Mouse (Mus musculus) MN1 (cell line): ENCODE data around the gene Phactr1.
"Not testable (repeated sequence)": the region's sequence is repeated elsewhere in the genome, so short reads cannot be mapped to it uniquely, and the experiment has no call there.

Source experiments
- DNase-seq: peaks from one replicate; pipeline ENCODE4 v3.0.0-alpha.2; 2016; ENCODE audit warnings: low spot score

The Phactr1 gene

DNA sequence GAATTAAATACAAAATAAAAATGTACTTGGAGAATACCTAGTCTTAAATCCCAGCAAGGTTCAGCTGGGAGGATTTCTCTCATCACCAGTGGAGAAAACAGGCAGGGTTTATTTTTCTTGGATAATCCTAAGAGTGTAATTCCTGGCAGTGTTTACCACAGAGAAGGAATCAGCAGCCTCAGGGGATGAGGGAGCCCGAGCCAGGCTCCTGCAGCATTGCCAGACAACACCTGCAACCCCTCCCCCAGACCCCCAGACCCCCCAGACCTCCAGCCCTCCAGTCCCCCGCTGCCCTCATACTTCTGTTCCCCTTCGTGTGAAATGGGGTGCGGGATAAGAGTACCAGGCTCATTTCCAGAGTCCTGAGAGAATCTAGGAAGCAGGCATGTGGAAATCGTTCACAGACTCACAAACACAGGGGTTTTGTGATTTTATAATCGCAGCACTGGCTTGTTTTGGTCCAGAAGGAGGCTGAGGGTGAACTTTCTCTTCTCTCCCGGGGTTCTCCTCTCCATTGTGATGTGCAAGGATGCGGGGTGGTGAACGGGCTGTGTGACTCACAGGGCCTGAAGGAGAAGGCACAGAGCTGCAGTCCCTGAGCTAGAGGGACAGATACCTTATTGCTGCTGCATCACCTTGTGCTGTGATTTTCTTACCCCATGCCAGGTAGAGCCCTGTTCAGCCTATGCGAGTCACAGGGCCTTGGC lies 249.3 kb downstream of the Phactr1 start:
- DNase-seq, result no peak

DNA sequence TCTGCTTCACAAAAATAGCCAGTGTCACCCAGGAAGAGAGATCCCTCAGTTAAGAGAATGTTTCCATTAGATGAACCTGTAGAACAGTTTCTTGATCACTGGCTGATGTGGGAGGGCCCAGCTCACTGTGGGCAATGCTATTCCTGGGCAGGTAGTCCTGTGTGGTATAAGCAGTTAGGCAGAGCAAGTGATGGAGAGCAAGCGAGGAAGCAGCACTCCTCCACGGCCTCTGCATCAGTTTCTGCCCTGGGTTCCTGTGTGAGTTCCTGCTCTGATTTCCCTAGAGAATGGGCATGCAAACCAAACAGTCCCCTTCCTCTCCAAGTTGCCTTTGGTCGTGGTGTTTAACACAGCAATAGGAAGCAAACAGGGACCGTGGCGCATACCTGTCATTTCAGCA lies 251.6 kb downstream of the Phactr1 start:
- DNase-seq, result no peak

DNA sequence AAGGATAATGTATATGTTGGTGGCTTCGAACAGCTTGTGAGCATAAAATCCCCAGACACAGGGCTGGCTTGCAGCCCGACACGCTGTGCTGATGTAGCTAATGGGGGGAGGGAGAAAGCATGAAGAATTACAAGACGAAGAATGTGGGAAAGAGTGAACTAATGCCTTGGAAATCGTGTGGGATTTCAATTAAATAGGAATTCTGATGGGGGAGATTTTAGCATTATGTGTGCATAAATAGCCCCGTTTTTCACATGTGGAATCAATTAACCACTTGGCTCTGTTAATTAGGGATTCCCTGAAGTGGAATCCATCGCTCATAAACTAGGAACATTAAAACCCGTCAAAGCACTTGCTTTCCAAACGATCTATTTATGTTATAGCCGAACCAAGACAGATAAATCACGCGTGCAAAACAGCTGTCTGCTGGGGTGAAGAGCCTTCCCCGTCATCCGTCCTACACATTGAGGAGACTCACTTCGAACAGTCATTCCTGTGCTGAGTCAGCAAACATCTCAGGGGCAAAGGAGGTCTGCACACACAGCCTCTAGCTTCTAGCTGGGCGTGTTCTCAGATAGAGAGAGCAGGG lies 254.2 kb downstream of the Phactr1 start:
- no peak for DNase-seq

DNA sequence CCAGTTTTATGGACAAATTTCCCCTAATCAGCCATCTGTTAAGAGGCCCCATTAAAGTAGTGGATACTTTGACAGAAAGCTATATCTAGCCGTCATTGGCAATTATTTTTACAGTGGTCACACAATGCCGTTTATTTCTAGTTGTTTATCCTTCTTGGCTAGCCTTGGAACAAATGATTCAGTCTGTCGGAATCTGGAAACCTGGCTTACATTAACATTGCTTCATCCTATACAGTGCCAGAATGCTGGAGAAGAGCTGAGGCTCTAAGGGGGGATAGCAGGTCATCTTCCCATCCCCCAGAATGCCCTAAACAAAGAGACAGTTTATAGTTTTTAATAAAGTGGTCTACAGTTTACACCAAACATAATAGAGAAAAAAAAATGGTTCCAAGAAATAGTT lies 257.4 kb downstream of the Phactr1 start:
- no peak for DNase-seq

DNA sequence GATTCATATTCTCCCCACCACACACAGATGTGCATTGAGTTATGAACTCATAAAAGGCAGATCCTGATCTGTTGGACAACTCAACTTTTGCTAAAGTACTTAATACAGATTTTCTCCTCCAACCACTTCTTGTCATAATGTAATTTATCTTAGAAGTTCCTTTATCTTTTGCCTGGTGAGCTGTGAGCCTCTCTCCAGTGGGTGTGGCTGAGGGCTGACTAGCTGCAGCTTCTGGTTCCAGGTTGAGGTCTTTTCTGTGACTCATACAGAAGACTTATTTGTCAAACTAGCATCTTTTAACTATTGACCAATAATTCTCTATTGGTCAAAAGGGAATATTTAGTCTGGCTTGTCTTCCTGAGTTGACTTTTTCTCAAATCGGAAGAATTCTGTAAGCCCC lies 257.9 kb downstream of the Phactr1 start:
- DNase-seq, result no peak

DNA sequence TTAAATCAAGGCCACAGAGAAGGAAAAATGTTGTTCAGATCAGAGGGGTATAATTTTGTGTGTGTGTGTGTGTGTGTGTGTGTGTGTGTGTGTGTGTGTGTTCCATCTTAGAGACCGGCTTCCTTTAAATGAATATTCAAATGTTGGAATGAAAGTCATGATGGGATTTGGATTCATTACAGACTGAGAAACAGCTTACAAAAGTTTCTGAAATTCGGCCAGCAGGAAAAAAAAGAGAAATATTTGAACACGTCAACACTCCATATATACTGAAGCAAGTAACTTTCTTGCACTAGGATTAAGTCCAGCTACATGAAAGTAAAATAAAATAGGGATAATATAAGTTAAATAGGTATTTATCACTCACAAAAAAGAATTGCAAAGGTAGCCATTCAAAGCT lies 259.8 kb downstream of the Phactr1 start:
- DNase-seq, result no peak

DNA sequence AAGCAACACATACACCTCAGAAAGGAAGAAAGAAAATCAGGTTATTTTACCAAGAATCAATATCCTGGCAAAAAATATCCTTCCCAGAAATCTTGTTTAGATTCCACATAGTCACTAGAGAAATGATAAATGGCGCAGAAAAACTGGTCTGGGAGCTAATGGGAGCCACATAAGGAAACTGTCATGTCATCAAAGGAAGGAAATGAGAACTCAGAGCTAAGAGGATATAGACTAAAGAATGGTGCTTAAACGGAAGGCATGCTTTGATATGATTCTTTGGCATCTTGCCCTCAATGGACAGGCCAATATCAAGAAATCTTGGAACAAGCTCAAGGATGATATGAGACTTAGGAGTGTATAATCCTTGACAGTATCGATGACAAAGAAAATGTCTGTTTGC lies 263.7 kb downstream of the Phactr1 start:
- no peak for DNase-seq

DNA sequence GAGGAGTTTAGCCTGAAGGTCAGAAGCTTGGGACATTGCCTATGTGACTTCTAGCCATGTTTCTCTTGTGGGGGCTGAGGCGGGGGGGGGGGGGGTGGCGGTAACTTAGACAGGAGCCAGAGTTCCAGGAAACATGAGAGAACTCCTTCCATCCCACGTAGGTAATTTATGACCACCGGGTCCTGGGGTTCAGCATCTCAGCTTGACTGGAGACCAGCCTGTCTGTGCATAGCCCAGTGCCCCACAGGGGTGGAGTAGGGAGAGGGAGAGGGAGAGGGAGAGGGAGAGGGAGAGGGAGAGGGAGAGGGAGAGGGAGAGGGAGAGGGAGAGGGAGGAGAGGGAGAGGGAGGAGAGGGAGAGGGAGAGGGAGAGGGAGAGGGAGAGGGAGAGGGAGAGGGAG lies 264.8 kb downstream of the Phactr1 start:
- DNase-seq, result not testable (repeated sequence)

DNA sequence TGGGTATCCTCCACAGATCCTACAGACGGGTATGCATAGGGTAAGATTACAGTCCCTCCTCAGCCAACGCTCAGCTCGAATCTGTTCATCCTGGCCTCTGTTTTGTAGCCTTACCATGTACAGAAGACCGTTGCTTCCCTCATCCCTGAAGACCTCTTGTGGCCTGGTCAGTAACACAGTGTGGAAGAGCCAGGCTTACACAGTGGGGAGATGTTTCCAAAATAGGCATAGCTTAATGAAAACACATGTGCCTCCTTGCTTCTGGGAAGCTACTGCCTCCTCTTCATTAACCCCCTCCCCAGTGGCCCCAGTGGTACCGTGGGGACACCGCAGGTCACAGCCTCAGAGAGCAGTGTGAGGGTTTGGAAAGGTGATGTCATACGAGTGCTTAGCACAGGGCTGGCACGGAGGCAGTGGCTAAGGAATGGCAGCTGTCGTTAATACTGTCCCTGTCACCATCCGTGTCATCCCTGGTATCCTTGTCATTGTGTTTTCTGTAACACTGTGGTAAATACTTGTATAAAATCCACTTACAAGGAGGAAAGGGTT lies 268.4 kb downstream of the Phactr1 start:
- DNase-seq, result no peak

DNA sequence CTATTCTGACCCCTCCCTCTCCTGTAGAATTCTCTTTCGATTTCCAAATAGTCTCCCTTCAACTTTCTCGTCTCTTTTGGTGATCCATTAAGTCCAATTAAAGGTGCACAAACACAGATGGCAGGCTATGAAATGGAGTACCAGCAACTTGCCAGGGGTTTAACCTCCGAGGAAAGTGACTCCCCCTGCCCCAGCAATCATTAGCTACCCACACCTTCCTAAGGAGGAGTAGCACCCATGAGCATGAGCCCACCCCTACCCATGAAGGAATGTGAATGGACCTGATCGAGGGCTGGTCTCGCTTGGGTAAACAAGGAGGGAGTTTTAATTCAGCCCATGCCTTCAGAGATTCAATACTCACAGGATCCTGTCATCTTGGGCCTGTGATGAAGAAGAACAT lies 268.9 kb downstream of the Phactr1 start:
- no peak for DNase-seq

DNA sequence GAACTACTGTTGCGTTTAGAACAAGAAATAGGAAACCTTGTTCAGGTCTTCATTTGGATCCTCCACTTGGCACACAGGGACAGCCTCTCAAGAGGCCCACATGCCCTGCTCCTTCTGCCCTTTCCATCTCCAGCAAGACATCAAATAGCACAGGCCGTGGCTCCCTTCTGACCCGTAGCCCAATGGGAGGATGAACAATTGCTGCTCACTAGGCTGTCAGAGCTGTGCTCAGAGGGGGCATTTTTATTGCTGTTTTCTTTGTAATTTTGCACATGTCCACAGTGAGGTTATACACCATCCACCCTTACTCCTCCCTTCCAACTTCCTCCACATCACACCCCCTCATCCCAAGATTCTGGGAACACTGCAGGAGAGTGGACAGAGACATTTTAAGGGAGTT lies 269.6 kb downstream of the Phactr1 start:
- no peak for DNase-seq

DNA sequence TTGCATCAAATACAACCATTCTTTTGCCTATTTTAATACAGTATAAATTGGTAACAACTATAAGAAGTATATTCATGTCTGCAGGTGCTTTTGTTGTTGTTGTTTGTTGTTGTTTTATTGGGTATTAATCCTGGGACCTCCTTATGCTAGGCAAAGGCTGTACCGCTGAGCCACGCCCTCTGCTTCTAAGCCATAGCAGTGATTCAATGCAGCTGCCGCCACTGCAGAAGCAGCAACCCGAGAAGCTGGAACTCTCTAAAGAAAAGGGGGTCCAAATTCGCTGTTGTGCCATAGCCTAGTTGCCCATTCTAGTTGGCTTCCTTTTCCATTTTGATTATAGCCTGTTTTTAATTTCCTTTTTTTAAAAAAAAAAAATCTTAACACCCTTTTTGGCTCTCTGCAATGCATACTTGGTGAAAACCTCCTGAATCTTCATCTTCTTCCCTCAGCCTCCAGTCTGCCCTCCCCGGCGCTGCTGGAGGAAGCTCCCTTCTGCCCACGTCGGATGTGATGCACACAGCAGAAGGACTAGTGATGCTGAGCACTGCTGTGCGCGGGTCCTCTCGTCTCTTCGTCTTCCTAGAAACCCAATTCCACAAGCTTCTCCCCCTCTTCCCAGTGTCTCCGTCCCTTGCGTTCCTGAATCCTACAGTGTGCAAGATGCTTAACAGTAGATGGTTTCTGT lies 271.8 kb downstream of the Phactr1 start:
- DNase-seq, result no peak

DNA sequence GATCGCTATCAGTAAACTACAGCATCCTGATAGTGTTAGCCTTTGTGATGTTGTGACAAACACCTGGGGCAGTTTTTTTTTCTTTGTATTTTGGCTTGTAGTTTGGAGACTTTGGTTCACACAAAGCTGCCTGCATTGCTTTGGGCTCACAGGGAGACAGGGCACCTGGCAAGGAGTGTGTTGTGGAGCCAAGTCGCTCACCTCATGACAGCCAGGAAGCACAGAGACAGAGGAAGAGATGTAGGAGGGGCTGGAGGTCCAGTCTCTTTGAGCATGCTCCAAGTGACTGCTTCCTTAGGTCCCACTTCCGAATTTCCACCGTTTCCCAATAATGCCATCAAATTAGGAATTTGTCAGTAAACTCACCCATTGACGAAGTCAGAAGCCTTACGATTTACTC lies 272.6 kb downstream of the Phactr1 start:
- DNase-seq, result no peak

DNA sequence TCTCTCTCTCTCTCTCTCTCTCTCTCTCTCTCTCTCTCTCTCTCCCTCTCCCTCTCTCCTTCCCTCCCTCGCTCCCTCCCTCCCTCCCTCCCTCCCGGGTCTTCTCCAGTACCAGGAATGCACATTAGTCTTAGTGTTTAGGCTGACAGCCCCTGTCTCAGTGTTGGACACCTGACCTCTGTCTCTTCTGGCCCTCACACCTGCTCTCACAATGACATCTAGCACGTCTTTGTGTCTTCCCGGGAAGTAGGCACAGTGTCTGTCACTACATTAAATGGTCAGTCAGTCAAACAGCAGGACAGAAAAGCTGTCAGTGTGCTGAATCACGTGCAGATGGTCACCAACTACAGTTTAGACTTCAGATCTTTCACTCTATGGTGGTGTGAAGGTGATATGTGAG lies 273.7 kb downstream of the Phactr1 start:
- DNase-seq, result no peak

DNA sequence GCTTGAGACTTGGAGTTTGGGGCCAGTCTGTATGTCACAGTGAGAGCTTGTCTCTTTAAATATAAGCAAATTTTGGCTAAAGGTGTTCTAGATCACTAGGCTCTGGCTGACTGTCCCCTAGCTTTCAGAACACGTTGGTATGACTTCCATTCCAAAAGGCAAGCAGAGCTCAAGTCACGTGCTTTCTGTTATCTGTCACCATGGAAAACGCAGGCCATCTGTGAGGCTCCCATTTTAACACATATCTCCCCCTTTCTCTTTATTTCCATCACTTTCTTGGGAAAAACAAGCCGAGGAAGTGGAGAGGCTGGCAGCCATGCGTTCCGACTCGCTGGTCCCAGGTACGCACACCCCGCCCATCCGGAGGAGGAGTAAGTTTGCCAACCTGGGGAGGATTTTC lies 275.9 kb downstream of the Phactr1 start:
- DNase-seq, result no peak

DNA sequence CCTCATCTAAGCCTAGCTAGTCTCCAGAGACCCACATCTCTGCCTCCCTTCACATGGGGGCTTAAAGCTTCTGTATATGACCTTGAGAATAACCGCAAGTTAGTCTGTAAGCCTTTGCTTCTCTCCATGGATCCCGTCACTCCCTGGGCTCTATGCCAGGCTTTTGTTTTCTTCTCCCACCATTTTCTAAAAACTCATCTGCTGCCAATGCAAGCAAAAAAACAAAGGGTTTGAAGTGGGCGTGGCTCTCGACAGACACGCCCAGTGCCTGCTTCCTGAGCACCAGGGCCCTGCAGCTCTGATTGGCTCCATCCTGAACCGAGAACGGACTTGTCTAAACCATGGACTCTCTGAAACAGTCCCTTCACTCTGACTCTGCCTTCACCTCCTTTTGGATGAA lies 277.4 kb downstream of the Phactr1 start:
- no peak for DNase-seq

DNA sequence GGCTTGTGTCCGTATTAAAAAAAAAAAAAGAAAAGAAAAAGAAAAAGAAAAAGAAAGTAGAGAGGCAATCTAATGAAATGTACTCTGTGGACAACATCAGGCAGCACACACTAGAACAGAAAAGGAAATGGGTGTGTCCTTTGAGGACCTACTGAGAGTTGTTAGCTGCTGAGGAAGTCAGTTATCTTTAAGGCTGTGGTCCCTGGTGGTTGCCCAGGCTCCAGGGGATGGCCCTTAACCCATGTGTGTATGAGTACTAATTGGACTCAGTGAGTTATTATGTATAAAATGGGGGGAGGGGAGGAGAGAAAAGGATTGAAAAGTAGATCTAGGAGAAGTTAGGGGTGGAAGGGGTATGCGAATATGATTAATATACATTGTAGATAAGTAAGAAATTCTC lies 278.4 kb downstream of the Phactr1 start:
- no peak for DNase-seq

DNA sequence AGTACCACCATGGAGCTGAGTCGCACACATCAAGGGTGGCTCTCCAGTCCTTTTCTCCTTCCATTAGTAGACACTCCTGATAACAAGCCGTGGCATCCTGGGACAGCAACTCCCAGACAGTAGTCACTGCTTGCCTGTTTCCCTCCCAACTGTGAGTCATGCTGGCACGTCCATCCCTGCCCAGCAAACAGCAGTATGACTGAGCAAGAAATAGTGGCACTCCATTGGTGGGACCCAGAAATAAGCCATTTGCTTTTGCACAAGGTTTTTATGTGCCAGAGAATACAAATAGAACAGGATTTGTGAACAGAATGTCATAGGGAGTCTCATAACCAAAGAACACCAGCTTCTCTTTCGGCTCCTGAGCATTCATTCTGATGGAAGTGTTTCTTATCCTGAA lies 281.1 kb downstream of the Phactr1 start:
- no peak for DNase-seq

DNA sequence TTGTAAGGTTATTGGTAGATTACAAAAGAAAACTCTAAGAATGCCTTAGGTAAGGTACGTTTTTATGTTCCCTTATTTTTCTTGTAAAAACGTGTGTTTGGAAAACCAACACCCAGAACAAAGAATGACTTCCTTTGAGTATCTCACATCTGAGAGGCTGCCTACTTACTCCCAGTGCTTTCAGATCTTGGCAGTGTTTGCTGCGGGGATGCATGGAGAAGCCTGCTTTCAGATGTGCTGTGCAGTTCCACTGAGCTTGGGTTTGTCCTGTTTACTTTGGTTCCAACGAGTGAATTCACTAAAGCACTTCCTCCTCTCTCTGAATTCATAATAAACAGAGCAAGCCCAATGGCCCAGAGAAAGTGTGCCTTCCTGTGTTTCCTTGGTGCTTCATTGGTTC lies 288.1 kb downstream of the Phactr1 start:
- DNase-seq, result no peak

DNA sequence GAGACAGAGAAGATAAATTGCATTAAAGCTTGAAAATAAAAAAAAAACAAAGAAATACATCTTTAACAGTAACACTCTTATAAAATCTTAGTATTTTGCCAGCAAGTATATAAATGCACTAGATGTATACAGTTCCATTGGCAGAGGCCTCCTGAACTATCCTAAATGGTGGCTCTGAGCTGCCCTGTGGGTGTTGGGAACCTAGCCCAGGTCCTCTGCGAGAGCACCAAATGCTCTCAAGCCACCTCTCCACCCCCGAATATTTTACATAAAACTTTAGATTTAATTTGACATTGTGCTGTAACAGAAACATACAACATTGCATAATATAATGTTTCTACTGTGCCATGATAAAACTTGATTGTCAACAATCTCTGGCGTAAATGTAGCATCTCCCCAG lies 293.1 kb downstream of the Phactr1 start:
- DNase-seq, result no peak

DNA sequence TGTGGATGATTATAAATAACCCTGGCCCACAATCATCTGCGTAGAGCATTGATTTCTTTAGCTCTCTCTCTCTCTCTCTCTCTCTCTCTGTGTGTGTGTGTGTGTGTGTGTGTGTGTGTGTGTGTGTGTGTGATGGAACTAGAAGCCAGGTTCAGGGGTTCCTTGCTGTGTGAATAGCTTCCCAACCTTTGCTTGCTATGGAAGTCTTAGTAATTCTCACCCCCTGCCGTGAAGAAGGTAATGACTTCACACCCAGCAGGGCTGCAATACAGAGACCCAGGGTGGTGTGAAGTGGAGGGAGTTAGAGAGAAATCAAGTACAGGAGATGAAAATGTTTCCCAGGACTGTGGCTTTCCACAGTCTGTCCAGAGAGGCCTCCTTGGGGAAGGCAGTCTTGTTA lies 293.5 kb downstream of the Phactr1 start:
- no peak for DNase-seq

DNA sequence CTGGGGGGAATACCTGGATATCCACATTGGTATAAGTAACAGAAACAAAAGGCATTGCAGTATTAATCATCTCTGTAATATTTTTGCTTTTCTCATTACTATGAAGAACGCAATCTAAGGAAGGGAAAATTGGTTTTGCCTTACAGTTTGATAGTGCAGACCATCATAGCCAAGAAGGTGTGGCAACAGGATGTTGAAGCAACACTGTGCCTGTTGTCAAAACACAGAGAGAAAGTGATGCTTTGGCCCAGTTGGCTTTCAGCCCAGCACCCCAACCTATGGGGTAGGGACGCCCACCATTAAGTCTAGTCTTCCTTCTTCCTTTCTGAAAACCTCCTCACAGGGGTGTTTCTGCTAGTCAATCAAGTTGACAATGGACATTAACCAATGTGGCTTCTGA lies 294.1 kb downstream of the Phactr1 start:
- DNase-seq, result no peak

DNA sequence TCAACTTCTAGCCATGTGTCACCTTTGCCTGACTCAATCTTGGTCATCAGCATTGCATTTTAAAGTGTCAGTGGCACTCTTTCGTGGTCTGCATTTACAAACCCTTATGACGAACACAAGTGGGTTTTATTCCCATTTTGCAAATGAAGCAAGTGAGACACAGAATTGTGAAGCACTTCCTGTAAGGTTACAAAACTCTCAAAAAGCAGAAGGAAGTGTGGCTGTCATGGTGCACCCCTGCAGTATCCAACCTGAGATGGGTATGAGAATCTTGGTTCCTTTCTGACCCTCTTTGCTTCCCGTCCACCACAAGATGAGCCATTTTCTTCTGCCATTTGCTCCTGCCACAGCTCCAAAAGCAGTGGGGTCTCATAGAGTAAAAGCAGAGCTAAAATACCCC lies 295.7 kb downstream of the Phactr1 start:
- no peak for DNase-seq
